Mouse (Mus musculus) brain, embryonic 14.5 days (tissue): ENCODE data around the gene Ndufa10.

ENCODE experiments used
- CTCF ChIP-seq: fragments of 200-500 bp; IDR thresholded peaks from 2 replicates; pipeline ENCODE4 v1.5.1; 2012; ENCODE audit warnings: inconsistent platforms, mild to moderate bottlenecking, moderate library complexity, borderline replicate concordance; ENCODE audit not compliant: insufficient read depth, insufficient read length; ENCODE audit errors: extremely low read depth
- POLR2A ChIP-seq: fragments of 200-500 bp; IDR thresholded peaks from 2 replicates; pipeline ENCODE4 v1.6.1; 2012; ENCODE audit warnings: mild to moderate bottlenecking, inconsistent platforms, borderline replicate concordance; ENCODE audit not compliant: poor library complexity, insufficient read depth, insufficient read length, severe bottlenecking; ENCODE audit errors: extremely low read depth

GRCm38 (mm10) chr1:92398601-92399000 is 75.1 kb downstream of the Ndufa10 start:
- no peak for TF ChIP-seq CTCF
- TF ChIP-seq POLR2A, result no peak
